Mouse (Mus musculus) left cerebral cortex, postnatal 10 days (tissue): Measurements from ENCODE around the gene Myo1a. TPM values are rescaled to one million over a fixed set of nuclear protein-coding genes. Genes with fewer than 3 reads are reported as not detected.

Source experiments
- DNase-seq, 2 experiments: peaks; one replicate each; pipeline ENCODE4 v3.0.0; 2021 to 2022; ENCODE audit warnings: low spot score in 2 of 2, mixed read lengths in 1 of 2; ENCODE audit errors: extremely low spot score in 1 of 2
- intact Hi-C: fragments of 180-260 bp; cut with DNase I; formaldehyde crosslinking; loops from one replicate; pipeline ENCODE4 v1.15.1; 2025
- total RNA-seq, 2 experiments: library from RNA; stranded (reverse); gene quantifications; 2 replicates each; pipeline ENCODE4 v1.2.3; 2021

The Myo1a gene
- total RNA-seq, 2 experiments from 2014 or later = 0.28 TPM

DNA sequence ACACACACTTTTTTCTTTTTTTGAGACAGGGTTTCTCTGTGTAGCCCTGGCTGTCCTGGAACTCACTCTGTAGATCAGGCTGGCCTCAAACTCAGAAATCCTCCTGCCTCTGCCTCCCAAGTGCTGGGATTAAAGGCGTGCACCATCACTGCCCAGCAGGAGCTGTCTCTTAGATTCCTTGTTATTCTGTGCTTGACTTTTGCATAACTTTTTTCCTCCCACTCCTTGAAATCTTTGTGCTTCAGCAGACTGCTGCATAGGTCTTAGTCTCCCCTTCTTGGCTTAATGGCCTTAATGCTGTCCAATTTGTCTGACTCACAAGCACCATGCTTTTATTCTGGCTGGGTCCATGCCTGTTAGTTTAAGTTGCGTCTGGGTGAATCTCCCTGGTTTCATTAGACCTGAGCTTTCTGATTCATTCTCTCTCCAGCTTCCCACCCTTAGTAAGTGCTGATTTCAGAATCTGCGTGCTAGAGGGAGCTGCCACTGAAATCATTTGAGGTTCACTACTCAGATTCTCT, 3.9 kb downstream of the Myo1a start:
- intact Hi-C loops = no loop called here
- DNase-seq = no peak

DNA sequence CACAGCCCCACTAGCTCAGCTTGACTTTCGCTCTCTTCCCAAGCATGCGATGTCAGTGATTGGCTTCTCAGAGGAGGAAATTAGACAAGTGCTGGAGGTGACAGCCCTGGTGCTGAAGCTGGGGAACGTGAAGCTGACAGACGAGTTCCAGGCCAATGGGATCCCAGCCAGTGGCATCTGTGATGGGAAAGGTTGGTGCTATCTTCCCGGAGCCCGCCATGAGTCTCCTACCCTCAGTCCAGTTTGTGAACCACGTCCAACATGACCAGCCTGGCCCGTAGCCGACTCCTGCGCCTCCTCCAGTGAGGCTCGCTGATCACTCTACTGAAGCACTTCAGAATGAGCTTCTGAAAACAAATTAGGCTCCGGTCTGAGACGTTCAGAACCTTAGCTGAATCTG, 5.4 kb downstream of the Myo1a start:
- intact Hi-C loops = no loop called here
- DNase-seq = no peak

DNA sequence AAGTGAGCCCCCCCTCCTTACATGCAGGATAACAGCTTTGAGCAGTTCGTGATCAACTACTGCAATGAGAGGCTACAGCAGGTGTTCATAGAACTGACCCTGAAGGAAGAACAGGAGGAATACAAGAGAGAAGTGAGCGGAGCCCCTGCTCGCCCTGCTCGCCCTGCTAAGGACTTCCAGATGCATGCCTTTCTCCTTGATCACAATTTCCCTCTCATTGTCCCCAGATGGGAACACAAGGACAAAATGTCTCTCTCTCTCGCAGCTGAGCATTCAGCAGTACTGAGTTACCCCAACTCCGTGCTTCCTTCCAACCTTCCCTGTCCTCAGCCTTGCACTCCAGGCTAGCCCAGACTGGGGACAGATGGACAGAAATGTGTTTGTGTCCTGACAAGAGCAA, 7.8 kb downstream of the Myo1a start:
- DNase-seq = no peak
- intact Hi-C loops = no loop called here

DNA sequence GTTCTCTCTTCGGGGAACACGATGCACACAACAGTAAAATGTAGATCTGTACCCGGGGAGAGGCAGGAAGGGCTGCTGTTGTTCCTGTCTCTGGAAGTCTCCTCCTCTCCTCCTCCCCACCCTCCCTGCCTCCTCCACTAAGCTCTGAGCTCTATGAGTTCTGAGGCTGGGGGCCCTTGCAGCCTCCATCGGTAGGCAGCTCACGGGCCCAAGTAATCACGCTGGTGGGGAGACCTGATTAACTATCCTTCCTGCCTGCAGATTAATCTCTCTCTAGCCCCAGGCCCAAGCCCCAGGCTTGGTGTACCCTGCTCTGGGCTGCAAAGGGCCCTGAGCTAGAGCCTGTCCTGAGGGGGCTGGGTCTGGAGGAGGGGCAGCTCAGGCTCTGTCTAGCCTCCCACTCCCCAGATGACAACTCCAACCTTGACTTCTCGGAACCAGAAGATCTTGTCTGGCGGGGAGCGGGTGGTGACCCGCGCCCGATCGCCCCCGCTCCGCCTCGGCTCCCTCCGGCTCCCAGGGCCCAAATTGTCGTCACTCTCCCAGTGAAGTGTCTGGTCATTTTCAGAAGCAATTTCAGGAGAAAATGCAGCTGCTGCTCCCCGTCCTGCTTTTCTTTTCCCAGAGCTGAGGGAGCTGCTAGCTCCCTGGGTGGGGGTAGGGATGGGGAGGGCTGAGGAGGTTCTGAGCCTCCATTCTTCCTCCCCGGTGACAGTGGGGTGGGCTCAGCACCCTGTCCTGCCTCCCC, 16.9 kb downstream of the Myo1a start:
- no peak for DNase-seq
- intact Hi-C loops = no loop called here

DNA sequence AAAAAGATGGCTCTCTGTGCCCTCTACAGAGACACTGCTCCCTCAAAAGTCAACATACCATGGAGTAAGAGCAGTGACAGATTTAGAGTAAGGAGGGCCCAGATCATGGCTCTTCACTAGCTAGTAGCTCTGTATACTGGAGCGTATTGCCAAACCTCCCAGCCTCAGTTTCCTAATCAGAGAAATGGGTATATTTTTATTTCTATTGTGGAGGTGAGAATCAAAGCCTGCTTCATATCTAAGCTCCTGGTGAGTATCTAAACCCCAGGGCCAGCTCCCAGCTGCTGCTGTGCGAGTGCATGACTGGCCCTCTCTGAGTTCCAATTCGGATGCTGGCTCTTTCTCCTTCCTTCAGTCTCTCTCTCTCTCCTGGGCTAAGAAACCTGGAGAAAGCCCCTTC, 19.2 kb downstream of the Myo1a start, which contains the start of gene Tac2:
Tac2 (plus strand) TSS at position 301 of the 400 bp plus-strand sequence.
- DNase-seq = no peak
- intact Hi-C loops = no loop called here

DNA sequence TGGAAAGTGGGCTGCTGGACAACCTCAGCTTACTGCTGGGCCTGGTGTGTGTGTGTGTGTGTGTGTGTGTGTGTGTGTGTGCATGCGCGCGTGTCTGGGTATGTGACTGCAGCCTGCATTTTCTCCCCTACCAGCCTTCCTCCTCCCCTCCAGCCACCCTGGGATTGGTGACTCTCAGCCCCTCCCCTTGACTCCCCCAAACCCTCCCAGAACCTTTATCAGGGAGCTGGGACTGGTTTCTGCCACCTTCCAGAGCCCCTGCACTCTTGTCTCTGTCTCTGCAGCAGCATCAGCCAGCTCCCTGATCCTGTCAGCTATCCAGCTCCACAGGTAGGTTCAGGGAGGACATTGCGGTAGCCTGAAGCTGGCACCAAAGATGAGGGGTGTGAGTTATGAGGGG, 20.2 kb downstream of the Myo1a start:
- DNase-seq = no peak
- intact Hi-C loops = no loop called here

DNA sequence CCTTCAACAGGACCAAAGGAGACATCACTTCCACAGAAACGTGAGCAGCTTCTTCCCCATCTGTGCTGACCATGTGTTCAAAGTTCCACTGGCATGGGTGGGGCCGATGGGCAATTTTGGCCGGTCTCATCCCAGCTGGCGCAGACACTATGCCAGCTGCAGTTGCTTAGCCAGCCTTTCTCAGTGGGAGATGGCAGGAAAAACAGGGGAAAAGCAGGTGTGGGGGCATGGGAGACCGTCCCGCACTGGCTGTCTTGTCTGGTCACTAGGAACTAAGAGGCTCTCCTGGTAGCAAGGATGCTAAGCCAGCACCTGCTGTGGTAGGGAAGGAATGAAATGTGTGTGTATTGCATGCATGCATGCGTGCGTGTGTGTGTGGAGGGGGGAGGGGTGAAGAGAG, 23.5 kb downstream of the Myo1a start:
- no peak for DNase-seq

DNA sequence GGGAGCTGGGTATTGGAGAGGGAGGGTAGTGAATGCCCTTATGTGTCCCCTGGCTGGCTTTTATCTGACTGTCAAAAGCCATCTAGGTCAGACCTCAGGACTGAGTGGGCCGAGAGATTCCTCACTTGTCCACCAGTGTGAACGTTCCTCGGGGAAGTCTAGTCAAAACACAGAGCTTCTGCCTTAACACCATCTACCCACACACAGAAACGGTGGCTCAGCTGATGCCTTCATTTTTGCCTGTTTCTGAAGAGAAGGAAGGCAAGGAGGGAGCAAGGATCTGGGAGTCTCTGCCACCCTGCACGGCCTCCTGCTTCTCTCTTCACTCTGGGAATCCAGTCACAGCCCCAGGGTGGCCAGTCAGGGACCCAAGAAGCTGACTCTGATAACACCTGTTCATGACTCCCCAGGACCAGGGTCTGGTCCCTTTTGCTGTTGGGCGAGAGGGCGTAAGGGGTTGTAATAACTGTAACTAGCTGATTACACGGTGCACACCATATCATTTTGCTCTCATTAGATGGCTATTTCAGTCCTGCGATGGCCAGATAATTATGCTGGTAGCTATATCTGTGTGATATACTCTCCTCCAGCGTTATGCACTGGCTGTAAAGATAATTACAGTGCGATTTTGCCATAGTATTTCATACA, 25.4 kb downstream of the Myo1a start:
- intact Hi-C loops = loop anchor here (5.0 to 10.0 kb wide), 2 partner anchors 33 to 454 kb away; partner anchors contain the start of gene Rbms2
- DNase-seq = no peak

More for the DNA sequence above, 23.5 kb downstream of the Myo1a start:
- intact Hi-C loops = no loop called here

DNA sequence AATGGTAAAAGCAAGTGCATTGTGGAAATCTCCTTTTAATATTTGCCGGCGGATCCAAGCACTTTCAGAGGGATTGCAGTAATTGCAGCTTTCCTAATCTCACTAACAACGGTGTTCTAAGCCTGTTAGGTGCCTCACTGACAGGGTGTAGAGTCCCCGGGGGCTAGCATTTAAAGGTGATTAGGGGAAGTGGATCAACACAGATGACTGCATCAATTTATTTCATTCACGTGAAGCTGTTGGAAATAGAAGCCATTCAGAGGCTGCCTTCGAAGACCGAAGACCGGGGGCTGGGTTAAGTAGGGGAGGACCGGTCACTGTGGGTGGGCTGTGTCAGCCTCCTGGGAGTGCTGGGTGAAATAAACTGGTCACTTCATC, 26.0 kb downstream of the Myo1a start:
- intact Hi-C loops = loop anchor here (5.0 to 10.0 kb wide), 2 partner anchors 34 to 454 kb away; partner anchors contain the start of gene Rbms2
- DNase-seq = no peak

DNA sequence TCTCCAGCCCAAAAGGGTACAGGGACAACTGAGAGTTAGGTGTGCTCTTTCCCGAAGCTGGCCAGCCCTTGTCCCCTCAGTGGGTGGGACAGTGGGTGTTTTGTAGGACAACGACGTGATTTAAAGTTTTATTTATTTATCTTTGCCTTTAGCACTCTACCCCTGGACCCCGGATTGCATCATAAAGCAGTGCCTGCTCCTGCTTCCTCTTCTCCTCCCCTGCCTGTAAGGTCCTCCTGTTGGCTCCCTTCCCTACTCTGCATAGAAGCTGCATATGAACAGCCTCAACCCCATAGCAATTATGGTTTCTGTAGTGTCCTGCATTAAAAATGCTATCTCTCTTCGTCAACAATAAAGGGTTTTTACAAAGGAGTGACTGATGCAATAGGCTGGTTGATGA, 26.4 kb downstream of the Myo1a start:
- DNase-seq = no peak
- intact Hi-C loops = loop anchor here (5.0 to 10.0 kb wide), 2 partner anchors 34 to 453 kb away; partner anchors contain the start of gene Rbms2

DNA sequence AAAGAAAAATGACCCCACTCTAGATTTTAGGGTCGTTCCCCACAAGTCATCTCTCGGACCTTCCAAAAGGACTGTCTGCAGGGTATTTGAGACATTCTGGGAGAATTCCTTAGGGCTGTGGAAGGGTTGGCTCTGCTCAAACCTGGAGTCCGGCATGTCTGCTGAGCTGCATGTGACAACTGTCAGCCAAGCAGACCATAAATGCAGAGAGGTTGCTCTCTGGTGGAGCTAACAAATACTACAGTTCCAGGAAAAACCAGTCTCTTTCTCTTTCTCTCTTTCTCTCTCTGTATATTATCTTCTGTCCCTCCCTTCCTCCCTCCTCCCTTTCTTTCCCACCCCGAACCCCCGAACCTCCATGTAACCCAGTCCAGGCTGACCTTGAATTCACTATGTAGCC, 29.5 kb downstream of the Myo1a start:
- intact Hi-C loops = loop anchor here (2.0 to 10.0 kb wide), 3 partner anchors 37 to 450 kb away; partner anchors contain the start of gene Rbms2
- DNase-seq = no peak

DNA sequence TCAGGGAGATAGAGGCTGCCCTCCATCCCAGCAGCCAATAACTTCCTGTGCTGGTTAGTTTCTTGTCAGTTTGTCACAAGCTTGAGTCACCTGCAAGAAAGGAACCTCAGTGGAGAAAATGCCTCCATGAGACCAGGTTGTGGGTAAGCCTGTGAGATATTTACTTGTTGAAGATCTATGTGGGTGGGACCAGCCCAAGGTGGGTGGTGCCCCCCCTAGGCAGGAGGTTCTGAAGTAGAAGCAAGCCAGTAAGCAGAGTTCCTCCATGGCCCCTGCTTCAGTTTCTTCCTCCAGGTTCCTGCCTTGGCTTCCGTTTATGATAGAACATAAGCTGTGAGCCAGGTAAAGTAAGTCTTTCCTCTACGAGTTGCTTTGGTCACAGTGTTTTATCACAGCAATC, 31.3 kb downstream of the Myo1a start:
- no peak for DNase-seq
- intact Hi-C loops = loop anchor here (5.0 to 10.0 kb wide), 2 partner anchors 271 to 449 kb away; partner anchors contain the start of genes Hsd17b6 and Rbms2

DNA sequence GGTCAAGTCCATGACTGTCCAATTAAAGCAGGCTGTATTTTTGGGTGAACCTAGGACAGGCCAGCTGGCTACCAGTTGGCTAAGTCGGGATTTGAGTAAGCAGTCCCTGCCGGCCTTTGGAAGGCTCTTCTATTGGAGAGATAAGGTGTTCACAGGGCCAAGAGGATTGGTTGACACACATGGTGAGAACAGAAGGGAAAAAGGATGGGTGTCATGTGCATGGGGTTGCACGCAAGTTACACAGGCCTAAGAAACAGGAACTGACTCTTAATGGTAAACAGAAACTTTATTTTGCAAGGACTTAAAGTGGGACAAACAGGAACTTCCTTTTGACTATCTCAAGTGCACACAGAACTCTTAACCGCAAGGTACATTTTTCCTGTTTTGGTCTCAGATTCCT, 31.9 kb downstream of the Myo1a start:
- intact Hi-C loops = loop anchor here (5.0 to 10.0 kb wide), 2 partner anchors 270 to 448 kb away; partner anchors contain the start of genes Hsd17b6 and Rbms2
- no peak for DNase-seq

DNA sequence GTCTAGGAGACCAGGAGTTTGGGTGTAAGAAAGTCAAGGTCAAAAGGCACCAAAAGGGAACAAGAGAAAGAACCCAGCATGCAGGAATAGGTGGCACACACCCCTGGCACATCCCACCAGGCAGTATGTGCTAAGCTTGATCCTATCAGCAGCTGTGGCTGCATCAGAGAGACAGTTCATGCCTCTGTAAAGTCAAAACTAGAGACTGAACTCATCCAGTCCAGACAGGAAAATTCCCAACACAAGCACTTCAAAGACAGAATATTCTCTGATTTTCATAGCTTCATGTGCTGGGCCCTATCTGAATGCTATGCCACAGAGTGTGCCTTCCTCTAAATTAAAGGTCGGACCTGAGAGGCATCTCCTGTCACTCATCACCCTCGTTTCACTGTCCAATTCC, 32.6 kb downstream of the Myo1a start:
- intact Hi-C loops = loop anchor here (5.0 to 10.0 kb wide), 2 partner anchors 270 to 447 kb away; partner anchors contain the start of genes Hsd17b6 and Rbms2

DNA sequence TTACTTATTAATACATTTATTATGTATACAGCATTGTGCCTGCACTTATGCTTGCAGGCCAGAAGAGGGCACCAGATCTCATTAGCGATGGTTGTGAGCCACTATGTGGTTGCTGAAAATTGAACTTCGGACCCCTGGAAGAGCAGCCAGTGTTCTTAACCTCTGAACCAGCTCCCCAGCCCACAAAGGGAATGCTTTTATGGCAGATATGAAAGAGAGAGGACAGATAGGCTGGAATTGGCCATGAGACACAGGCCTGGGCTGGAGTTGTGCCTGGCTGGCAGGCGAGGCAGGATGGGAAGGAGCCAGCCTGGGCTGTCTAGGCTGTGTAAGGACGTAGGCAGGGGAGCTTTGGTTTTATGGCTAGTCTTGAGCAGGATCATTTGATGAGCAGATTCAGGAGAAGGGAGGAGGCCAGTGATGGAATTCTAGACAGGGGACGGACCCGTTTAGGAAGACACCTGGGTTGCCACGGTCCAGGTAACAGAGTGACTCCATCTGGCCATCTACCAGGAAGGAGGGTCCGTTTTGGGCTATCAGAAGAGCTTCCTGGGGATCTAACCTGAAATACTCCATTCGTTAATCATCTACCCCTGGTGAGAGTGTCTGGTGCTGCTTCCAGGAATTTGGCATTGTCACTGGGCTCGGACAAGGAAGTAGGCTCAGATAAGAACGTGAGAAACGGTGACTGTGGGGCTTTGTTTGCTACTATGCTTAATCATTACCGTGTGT, 33.3 kb downstream of the Myo1a start:
- DNase-seq = no peak

More for the DNA sequence above, 32.6 kb downstream of the Myo1a start:
- no peak for DNase-seq

DNA sequence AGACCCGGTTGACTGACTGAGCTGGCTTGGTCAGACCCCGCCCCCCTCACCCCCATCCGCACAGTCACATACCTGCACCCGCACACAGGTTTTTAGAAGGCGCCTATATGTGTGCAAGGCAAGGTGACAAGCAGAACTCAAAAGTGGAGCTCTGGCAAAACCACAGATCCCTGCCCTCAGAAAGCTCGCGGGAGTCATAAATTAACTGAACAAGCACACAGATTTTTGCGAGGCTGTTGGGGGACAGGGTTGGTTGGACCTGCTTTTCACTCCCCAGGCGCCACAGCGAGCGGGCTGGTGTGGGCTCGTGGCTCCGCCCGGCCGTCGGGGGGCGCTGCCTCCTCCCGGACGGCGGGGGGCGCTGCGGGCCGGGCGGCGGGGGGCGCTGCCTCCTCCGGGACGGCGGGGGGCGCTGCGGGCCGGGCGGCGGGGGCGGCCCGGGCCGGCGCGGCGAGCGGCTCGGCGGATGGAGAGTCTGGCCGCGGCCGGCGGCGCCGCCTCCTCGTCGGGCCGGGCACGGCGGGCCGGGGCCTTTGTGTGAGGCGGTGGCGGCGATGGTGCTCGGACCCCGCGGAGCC, 34.2 kb downstream of the Myo1a start, which contains the start of gene Zbtb39:
Zbtb39 (plus strand) TSS at position 456 of the 578 bp plus-strand sequence.
- peak; percentile 36 to 91 for DNase-seq
- intact Hi-C loops = loop anchor here (5.0 to 10.0 kb wide), 2 partner anchors 268 to 446 kb away; partner anchors contain the start of genes Hsd17b6 and Rbms2

More for the DNA sequence above, 33.3 kb downstream of the Myo1a start:
- intact Hi-C loops = loop anchor here (5.0 to 10.0 kb wide), 2 partner anchors 269 to 446 kb away; partner anchors contain the start of genes Hsd17b6 and Rbms2

DNA sequence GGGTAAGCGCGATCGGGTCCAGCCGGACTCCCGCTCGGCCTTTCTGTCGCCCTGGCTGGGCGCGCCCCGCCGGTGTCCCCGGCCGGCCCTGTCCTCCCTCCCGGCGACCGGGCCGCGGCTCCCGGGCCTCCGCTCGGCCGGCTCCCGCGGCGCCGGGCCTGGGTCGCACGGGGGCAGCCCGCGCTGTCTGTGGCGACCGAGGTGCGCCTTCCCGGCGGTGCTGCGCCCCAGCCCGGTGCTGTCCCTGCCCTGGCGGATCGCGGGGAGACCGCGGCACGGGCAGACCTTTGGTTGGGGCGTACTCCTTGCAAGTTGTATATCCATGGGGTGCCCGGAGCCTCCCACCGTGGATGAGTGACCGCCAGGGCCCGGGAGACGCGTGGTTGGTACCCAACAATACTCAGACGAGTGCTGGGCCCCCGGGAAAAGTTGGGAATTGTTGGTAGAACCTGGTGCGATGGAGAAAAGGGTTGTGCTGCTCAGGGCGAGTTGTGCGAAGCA, 34.7 kb downstream of the Myo1a start:
- peak in 1 of 2 experiments; percentile 45 for DNase-seq
- intact Hi-C loops = loop anchor here (5.0 to 10.0 kb wide), 2 partner anchors 268 to 445 kb away; partner anchors contain the start of genes Hsd17b6 and Rbms2

DNA sequence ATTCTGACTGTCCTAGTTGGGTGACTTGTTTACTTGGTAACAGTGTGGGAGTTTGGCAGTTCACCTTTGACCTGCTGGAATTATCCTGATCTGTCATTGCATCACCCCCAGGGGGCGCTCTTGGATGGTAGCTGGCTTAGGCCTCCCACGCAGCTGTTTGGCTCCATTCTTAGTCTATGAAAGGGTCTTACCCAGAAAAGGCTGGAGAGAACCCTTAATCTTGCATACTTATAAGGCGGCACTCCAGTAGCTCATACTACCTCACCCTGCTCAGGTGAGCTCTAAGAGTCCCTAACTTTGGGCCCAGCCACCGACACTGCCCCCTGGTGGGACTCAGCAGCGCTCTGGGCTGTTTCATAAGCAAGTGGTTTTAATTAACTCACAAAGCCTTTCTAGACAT, 39.7 kb downstream of the Myo1a start:
- DNase-seq = peak in 1 of 2 experiments; percentile 69
- intact Hi-C loops = loop anchor here (5.0 kb wide), 1 partner anchor 193 kb away; no protein-coding TSS in a partner anchor
